Mouse (Mus musculus) layer of hippocampus, adult 8-10 months (tissue): ENCODE results near the gene Gm49380. TPM values are rescaled to one million over a fixed set of nuclear protein-coding genes. Genes with fewer than 3 reads are reported as not detected.
A peak's percentile ranks its signal among the peaks of the same experiment; 100 is the strongest.
"Not testable (repeated sequence)": the region's sequence is repeated elsewhere in the genome, so short reads cannot be mapped to it uniquely, and the experiment has no call there.

Experiments used
- DNase-seq, 2 experiments: peaks; one replicate each; pipeline ENCODE4 v3.0.0; 2022; ENCODE audit warnings: low spot score in 2 of 2
- total RNA-seq, 4 experiments: library from RNA; stranded (reverse); gene quantifications; 2 replicates each; pipeline ENCODE4 v1.2.4; 2022

Gene Gm49380
- total RNA-seq, 4 experiments from 2014 or later: 0.43 to 1.1 (median 0.58) TPM

DNA sequence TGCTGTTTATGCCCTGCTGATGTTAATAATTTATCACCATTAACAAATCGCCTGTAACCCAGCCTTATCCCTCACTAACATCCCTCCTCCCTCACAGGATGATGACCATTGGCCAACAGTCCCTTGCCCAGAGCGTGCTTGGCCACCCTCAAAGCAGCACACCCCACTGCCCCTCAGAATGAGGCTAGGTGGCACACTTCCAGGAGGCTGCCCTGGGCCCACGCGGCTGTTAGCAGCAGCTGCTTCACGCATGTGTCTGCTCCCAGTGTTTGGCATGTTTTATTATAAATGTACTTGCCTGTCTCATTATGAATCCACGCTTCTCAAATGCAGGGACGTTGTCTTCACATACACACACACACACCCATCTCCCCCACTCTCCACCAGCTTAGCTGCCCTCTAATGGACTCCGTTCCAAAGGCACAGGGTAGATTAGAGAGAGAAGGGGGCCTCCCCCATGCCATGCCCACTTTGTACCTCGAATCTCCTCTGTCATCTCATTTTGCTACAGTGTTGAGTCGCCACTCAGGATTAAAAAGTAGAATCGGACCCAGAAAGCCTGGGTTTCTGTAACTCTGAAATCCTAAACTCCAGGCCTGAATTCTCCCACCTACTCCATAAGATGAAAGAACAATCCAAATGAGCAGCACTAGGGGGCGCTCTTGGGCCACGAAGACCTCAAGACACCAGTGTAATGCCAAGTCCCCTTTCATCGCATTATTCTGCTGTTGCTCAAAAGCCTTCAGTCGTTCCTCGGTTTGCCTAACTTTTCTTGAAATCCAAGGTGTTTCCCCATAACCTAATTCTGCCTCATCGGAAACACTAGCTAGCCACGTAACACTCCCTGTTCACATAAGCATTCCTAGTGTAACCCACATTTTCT is 12.5 kb upstream of the Gm49380 start:
- DNase-seq: peak; percentile 74 to 91

GRCm38 (mm10) chr9:44125026-44125425 is 11.7 kb upstream of the Gm49380 start:
- DNase-seq: no peak

DNA sequence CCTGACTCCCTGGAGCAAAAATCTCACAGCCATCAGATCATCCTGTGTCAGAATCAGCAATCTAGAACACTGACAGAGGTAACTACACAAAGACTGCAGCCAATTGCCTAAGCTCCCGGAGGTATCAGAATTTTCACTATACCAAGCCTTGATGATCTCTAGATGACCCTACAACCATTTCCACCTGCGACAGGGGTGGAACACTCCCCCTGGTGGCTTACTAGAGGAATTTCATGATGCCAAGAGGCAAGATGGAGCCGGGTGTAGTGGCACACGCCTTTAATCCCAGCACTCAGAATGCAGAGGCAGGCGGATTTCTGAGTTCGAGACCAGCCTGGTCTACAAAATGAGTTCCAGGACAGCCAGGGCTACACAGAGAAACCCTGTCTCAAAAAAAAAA is 11.0 kb upstream of the Gm49380 start:
- no peak for DNase-seq

- DNase-seq: peak in 1 of 2 experiments; percentile 45
These were observed 6.7 kb upstream of the Gm49380 start for GRCm38 (mm10) chr9:44119948-44120465.

- DNase-seq: no peak
These were observed 5.7 kb upstream of the Gm49380 start for GRCm38 (mm10) chr9:44119011-44119410.

- no peak for DNase-seq
These were observed 2.9 kb upstream of the Gm49380 start for GRCm38 (mm10) chr9:44116182-44116581.

- no peak for DNase-seq
These were observed 2.3 kb upstream of the Gm49380 start for GRCm38 (mm10) chr9:44115599-44115998.

GRCm38 (mm10) chr9:44114453-44114852 is 1.2 kb upstream of the Gm49380 start:
- DNase-seq: no peak

DNA sequence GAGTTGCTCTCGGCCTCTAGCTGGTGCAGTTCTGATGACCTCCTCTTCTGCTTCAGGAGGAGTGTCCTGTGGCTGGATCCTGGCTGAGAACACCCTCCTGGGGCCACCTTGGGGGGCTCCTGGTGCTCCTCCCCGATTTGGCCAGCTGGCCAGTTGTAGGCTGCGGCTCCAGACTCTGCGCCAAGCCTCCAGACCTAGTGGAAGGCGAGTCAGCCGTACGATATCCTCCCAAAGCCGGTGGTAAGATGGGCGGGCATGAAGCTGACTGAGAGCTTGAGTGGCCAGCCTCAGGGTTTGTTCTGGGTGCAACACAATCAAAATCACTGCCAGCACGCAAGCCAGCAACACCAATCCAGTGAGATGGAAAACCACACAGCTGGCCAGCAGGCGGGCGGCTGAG is 1.4 kb downstream of the Gm49380 start:
- DNase-seq: not testable (repeated sequence)

DNA sequence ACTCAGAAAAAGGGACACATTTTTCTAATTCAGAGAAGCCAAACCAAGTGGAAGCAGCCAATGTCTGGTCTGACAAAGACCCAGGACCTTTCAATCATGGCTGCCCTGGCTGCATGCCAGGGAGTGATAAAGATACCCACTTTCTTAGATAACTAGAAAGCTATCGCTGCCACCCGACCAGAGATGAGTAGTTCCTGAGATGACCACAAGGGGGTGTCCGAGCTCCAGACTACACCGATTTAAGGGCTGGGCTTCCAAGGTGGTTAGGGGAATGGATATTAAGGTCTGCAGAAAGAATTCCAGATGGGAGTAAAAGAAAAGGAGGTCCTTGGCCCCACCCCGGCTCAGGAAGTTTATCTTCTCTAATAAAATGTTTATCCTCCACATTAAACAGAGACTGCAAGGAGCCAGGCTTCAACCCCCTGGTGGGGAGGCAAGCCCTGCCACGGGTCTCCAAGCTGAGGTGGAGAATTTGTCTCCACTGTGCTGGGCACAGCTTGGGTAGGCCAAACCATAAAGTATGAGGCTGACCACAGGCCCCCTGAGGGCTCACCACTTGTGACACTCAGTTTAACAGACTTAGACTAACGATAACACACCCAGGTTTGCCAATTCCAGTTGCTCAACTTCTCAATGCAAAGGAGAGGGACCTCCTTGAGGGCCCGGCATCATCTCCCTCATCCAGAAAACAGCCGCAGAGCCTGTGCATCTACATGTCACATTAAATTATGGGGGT is 3.8 kb downstream of the Gm49380 start:
- peak in 1 of 2 experiments; percentile 83 for DNase-seq

GRCm38 (mm10) chr9:44108269-44109055 is 4.8 kb downstream of the Gm49380 start:
- DNase-seq: peak in 1 of 2 experiments; percentile 10

GRCm38 (mm10) chr9:44107557-44108179 is 5.6 kb downstream of the Gm49380 start:
- peak in 1 of 2 experiments; percentile 29 for DNase-seq

DNA sequence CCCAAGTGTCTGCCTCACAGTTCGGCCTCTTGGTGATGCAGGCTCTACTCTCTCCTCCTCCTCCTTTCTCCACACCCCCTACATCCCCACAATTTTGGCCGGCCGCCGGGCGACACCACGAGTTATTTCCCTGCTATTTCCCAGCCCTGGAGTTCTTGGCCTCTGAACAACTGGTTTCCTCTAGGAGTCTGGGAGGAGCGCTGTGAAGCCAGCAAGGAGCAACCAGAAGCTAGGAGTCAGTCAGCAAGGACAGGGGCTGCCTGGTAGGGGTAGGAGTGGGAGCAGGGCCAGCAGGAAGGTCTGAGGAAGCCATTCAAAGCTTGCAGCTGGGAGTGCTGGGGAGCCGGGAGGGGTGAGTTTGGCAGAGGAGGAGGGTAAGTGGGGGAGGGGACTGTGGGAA is 6.2 kb downstream of the Gm49380 start, which contains the start of gene C1qtnf5:
Gene C1qtnf5 (plus strand): TSS at position 136 of the 400 bp plus-strand sequence.
- peak; percentile 64 to 81 for DNase-seq

- DNase-seq: no peak
These were observed 6.7 kb downstream of the Gm49380 start for GRCm38 (mm10) chr9:44106596-44106995.

DNA sequence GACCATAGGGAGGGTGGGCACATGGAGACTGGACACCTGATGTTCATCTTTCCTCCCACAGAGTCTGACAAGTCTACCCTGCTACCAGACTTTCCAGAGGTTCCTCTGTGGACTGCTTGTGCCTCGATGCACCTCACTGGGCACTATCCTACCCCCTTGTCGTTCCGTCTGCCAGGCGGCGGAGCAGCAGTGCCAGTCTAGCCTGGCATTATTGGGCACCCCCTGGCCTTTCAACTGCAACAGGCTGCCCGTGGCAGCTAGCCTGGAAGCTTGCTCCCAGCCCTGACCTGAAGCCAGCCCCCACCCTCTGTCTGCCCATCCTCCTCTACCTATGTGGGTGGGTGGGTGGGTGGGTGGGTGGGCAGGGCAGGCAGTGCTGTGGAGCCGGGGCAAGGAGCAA is 7.1 kb downstream of the Gm49380 start:
- DNase-seq: no peak

DNA sequence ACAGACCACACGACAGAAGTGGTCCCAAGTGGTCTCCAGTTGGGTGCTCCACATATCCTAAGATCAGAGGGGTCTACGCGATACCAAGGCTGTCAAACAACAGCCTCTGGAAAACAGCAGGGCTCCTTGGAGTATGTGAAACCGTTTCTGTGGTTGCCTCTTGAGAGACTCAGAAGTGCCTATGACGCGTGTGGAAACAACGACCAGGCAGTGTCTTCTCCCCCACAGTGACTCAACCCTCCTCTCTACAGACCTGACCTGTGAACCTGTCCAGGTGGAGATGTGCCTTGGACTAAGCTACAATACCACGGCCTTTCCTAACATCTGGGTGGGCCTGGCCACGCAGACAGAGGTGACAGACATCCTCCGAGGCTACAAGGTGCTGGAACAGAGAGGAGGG is 7.5 kb downstream of the Gm49380 start:
- no peak for DNase-seq

DNA sequence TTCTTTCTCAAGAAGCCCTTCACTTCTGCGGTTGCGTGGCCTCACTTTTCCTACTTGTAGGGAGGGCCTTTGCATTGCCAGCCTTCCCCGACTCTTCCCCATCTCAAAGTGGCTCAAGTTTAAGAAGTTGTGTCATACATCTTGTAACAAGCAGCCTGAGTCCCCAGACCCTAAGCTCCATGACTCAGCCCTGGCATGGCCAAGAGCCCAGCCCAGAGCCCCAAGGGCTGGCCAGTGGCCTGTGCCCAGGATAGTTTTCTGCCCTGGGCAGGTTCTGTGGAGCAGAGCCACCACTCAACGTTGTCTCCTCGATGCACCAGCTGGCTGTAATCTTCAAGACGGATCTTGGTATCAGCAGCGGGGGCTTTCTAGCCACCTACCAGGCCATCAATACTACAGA is 8.4 kb downstream of the Gm49380 start:
- no peak for DNase-seq

- no peak for DNase-seq
These were observed 11.8 kb downstream of the Gm49380 start, which contains the start of gene Mfrp for GRCm38 (mm10) chr9:44101490-44101889. TSS of gene Mfrp (plus strand) at chr9:44101729.

DNA sequence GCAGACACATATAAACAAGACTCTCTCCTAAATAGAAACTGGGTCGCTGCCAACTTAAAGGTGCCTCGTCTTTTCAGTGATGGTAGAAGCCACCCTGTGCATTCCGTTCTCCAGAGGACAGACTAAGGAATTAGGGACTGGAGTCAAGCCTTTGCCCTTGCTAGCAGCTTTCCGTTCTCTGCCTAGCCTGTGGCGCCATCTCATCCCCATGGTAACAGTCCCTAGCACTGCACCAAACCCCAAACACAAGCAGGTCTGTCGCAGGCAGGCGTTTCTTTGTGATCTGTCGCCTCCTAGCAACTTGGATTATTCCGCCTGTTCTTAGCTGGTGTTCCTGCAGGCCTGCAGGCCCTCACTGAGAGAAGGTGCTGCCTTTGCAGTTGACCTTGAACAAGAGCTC is 16.8 kb downstream of the Gm49380 start:
- DNase-seq: peak in 1 of 2 experiments; percentile 73

- no peak for DNase-seq
These were observed 17.5 kb downstream of the Gm49380 start for GRCm38 (mm10) chr9:44095781-44096180.

DNA sequence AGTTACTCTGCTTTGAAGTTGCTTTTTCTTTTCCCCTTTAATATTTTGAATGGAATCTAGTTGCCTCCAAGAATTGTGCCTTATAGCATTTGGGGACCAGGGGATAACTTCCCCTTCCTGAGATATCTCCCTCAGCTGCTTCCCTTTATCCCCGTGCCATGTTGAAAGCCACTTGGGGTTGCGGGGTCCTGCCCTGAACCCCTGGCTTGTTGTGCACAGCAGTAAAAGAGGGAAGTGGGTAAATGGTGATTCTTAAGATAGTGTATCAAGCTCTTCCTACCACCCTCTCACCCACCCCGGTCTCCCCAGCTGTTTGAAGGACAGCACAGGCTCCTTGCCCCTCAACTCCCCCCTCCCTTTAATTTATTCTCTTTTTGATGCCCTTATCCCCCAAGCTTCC is 18.6 kb downstream of the Gm49380 start:
- DNase-seq: no peak
